Mouse (Mus musculus) NIH3T3 (cell line): ENCODE results near the gene Nbeal2.
"Not testable (repeated sequence)": the region's sequence is repeated elsewhere in the genome, so short reads cannot be mapped to it uniquely, and the experiment has no call there.

Source experiments
- DNase-seq: peaks from one replicate; pipeline ENCODE4 v3.0.0-alpha.2; 2012; ENCODE audit warnings: low read depth

Nbeal2 gene

DNA sequence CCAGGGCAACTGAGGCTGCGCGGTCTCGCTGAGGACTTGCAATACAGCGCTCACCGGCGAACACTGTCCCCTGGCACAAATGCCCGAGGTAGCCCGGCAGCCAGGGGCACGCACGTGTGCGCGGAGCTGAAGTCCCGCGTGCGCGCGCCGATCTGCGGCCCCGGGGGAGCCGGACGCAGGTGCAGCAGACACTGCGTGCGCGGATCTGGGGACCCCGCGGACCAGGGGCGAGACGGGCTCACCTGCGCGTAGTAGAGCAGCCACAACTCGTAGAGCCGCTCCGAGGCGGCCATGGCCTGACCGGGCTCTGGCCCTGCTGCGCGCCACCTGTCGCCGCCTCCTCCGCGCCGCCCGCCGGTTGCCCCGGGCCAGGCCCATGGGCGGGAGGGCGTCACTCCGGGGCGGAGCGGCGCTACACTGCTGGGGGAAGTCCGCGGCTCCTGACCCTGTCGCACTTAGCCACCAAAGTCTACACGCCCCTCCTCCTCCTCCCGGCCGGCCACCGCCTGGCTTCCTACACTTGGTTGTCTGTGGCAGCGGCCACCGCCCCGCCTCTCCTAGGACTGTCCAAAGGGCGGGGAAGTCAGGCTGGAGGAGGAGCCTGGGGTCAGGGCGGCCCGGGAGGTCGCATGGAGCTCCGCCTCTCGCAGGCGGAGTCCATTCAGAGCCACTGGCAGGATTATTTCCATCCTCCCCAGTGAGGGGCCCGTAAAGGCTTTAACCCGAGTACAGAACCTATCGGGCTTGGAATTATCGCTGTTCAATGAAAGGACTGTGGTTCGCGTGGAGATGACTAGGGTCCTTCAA is at the start of gene Nbeal2:
Nbeal2 (minus strand) TSS at position 507 of the 807 bp plus-strand sequence.
- DNase-seq = peak; percentile 86

- DNase-seq = no peak
Observed at GRCm38 (mm10) chr9:110702848-110703247, 48.9 kb upstream of the Nbeal2 start.

- no peak for DNase-seq
Observed at GRCm38 (mm10) chr9:110701114-110702032, 47.4 kb upstream of the Nbeal2 start.

DNA sequence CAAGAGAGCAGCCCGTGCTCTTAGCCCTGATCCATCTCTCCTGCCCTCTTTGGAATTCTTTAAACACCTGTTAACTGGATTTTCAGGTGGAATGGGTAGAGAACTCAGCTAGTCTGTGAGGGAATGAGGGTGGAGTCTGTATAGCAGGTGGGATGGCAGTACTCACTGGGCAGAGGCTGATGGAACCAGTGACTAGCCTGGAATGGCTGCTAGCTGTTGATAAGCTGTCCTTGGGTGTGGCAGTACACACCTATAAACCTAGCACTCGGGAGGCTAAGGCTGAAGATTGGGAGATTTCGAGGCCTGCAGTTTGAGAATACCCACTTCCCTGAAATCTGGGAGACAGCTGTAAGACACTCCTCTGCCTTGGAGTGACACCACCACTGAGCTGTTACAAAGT is 45.6 kb upstream of the Nbeal2 start:
- DNase-seq = no peak

- DNase-seq = peak; percentile 46
Observed at GRCm38 (mm10) chr9:110697465-110697864, 43.5 kb upstream of the Nbeal2 start.

DNA sequence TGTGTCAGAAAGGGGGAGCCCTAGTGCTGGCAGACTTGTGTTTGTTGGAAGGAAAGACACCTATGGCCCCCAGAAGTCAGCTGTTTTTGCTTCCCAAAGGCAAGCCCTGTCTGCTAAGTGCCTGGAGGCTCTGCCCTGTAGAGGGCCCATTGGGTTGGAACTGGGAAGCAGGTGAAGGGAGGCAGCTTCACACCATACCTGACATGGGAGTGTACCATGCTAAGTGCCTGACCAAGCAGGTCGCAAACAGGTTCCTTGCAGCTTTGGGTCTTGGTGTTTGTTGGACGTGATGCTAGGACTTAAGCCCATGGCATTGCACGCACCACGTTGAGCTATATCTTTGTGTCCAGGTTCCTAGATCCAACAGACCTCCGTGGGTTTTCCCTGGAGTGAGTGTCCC is 42.5 kb upstream of the Nbeal2 start:
- DNase-seq = no peak

DNA sequence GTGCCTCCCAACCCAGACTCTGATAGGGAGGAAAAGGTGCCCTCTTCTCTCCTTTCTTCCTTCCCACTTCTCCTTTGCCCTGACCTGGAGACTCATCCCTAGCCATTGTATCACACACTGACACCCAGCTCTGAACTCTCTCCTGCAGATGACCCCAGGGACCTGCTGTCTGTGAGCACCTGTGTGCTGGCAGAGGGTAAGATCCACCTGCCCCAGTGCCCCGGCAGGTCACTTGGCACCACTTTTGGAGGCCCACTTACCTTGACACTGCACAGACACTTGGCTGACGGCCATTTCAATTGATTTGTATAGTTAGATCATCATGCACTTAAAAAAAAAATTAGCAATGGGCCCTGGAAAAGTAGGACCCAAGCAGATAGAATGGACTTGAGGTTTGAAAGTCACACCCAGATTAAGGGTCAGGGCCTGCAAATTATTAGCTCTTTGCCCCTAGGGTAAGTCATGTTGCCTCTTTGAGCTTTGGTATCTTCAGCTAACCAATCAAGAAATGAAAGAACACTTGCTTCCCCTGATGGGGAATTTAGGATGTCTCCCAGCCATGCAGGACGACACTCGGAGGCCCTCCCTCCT is 41.3 kb upstream of the Nbeal2 start:
- DNase-seq = no peak

DNA sequence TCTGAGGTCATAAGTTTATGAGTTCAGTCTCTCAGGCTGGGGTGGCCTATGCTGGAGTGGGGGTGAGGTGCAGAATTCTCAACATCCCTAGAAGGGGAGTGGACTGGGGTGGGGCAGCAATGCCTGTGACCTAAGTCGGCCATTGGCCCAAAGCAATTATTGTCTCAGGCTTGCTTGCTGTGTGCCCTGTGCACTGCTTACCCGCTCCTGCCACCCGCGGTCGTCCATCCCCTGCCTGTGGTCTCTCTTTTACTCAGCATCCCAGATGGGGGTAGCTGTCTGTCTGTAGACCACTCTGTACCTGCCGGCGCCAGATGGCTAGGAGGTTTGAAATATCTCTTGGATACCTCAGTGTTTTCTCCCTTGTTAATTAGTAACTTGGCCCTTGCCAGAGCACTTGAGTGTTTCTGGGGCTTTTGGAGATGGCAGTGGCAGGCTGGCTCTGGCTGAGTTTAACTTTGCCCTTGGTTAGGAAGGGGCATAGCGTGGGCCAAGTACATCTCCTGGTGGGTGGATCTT is 35.4 kb upstream of the Nbeal2 start:
- no peak for DNase-seq

DNA sequence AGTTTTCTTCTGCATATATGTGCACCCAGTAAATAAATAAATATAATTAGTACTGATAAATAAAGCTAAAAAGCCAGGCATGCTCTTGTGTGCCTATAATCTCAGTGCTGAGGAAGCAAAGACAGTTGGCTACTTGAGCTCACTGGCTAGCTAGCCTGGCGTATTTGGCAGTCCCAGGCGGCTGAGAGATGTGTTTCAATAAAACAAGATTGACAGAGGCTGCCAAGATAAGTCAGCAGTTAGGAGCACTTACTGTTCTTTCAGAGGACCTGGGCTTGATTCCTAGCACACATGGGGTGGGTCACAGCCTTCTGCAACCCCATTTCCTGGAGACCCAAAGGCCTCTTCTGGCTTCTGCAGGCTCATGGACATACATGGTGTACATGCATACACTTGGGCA is 33.9 kb upstream of the Nbeal2 start:
- DNase-seq = peak; percentile 44

GRCm38 (mm10) chr9:110687061-110687460 is 33.1 kb upstream of the Nbeal2 start:
- DNase-seq = no peak

- no peak for DNase-seq
Observed at GRCm38 (mm10) chr9:110686472-110686871, 32.5 kb upstream of the Nbeal2 start.

GRCm38 (mm10) chr9:110685591-110685990 is 31.6 kb upstream of the Nbeal2 start:
- no peak for DNase-seq

- DNase-seq = no peak
Observed at GRCm38 (mm10) chr9:110685187-110685586, 31.2 kb upstream of the Nbeal2 start.

GRCm38 (mm10) chr9:110684100-110684831 is 30.3 kb upstream of the Nbeal2 start:
- DNase-seq = peak; percentile 89

DNA sequence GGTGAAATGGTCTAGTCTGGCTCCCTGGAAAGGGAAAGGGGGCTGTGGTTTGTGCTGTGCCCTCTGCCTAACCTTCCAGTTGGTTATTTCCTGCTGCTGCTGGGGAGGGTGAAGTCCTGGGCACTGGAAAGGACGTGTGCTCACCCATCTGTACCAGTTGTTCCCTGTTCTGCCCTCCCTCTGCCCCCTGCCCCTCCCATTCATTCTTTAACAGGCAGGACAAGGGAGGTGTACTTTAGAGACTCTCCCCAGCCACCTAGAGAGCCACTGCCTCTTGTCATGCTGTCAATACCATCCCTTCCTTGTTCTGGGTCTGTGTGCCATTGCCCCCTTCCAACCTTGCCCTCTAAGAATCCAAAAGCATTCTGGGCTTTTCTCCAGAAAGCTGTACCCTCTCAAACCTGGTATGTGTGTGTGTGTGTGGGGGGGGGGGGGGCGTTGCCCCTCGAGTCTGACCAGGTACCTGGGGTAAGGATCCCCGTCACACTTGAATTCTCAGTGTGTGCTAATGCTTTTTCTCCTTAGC is 29.7 kb upstream of the Nbeal2 start:
- no peak for DNase-seq

GRCm38 (mm10) chr9:110682697-110683096 is 28.7 kb upstream of the Nbeal2 start:
- not testable (repeated sequence) for DNase-seq

GRCm38 (mm10) chr9:110682255-110682654 is 28.3 kb upstream of the Nbeal2 start:
- no peak for DNase-seq

- no peak for DNase-seq
Observed at GRCm38 (mm10) chr9:110681817-110682216, 27.9 kb upstream of the Nbeal2 start.

DNA sequence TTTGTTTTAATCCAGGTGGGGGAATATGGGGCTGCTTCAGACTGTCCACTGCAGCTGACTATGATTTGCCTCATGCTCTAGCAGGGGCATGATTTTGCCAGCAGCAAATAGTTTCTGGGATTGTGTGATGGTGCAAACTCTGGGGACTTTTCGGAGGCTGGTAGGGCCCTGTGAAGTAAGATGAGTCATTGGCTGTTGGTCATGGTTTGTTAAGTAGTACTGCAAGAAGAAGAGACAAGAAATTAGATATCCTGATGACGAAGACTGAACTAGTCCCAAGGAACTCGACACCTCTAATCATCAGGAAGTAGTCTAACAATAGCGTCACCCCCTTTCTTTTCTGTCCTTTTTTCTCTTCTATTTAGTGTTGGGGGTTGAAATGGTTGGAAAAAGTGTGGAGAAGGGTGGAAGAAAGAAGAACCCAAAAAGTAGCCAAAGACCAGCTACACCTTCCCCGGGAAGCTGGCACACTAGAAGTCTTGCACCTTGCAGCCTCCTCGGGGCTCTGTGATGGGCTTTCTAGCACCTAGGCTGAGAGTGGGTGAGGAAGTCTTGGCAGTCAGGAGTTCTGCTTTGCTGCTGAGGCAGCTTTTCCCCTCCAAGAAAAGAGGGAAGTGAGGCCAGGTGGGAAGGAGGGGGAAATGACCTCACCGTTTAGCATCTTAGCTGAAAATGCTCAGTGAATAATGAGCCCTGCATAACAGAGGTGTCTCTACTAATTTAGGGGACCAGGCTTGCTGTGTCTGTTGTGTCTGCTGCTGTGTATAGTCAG is 27.0 kb upstream of the Nbeal2 start:
- no peak for DNase-seq

GRCm38 (mm10) chr9:110678886-110679285 is 24.9 kb upstream of the Nbeal2 start:
- no peak for DNase-seq

GRCm38 (mm10) chr9:110676492-110676911 is 22.5 kb upstream of the Nbeal2 start:
- no peak for DNase-seq
